Mouse (Mus musculus) neural tube, embryonic 13.5 days (tissue): ENCODE data around the gene Tns1. TPM values are rescaled to one million over a fixed set of nuclear protein-coding genes. Genes with fewer than 3 reads are reported as not detected.
"Not testable (repeated sequence)": the region's sequence is repeated elsewhere in the genome, so short reads cannot be mapped to it uniquely, and the experiment has no call there.

Experiments
- ATAC-seq: fragments of 200-750 bp; cut with Nextera tagmentation; 2 replicates; pipeline ENCODE4 v1.8.0; 2017; ENCODE audit warnings: low read depth, mild to moderate bottlenecking, moderate TSS enrichment, moderate library complexity
- H3K27ac ChIP-seq: fragments of 300-500 bp; sonication (generic); replicated peaks from 2 replicates; pipeline ENCODE4 v1.5.1; 2015; ENCODE audit warnings: moderate library complexity, mild to moderate bottlenecking, inconsistent platforms
- H3K27me3 ChIP-seq: fragments of 300-500 bp; sonication (generic); 2 replicates; pipeline ENCODE4 v1.6.1; 2015; ENCODE audit warnings: mild to moderate bottlenecking, inconsistent platforms
- H3K36me3 ChIP-seq: fragments of 300-500 bp; sonication (generic); 2 replicates; pipeline ENCODE4 v1.6.1; 2015; ENCODE audit warnings: mild to moderate bottlenecking, inconsistent platforms
- H3K4me1 ChIP-seq: fragments of 300-500 bp; sonication (generic); replicated peaks from 2 replicates; pipeline ENCODE4 v1.6.1; 2015; ENCODE audit warnings: inconsistent platforms
- H3K4me2 ChIP-seq: fragments of 300-500 bp; sonication (generic); 2 replicates; pipeline ENCODE4 v1.6.1; 2015; ENCODE audit warnings: inconsistent platforms, mild to moderate bottlenecking, moderate library complexity
- H3K4me3 ChIP-seq: fragments of 300-500 bp; sonication (generic); 2 replicates; pipeline ENCODE4 v1.5.1; 2015; ENCODE audit warnings: mild to moderate bottlenecking, inconsistent platforms
- H3K9ac ChIP-seq: fragments of 300-500 bp; sonication (generic); 2 replicates; pipeline ENCODE4 v1.6.1; 2015; ENCODE audit warnings: moderate library complexity, mild to moderate bottlenecking, inconsistent platforms
- H3K9me3 ChIP-seq: fragments of 300-500 bp; sonication (generic); 2 replicates; pipeline ENCODE4 v1.6.1; 2016; ENCODE audit warnings: inconsistent platforms
- WGBS: fragments of 180-500 bp; shearing (Covaris S2); methylation state at CpG from one replicate; pipeline ENCODE4 v1.1.7; 2015; 5-methylcytosine and 5-hydroxymethylcytosine counted together
- polyA plus RNA-seq: library from polyadenylated mRNA; unstranded; fragments of >200 nt; fragmentation: Nextera tagmentation; extraction: Ambion mirVana; gene quantifications from 2 replicates; pipeline ENCODE4 v1.2.1, GENCODE M21; 2015

The Tns1 gene
- polyA plus RNA-seq, result 15.8 and 17.0 TPM in 2 replicates

- Histone ChIP-seq H3K9ac (peak within 1 kb of the TSS; percentile 67), H3K27me3 (peaks cover 29% of the 10 kb centered on the region), H3K4me3 (peak within 1 kb of the TSS; percentile 45), H3K27ac (no peak within 1 kb of the TSS), H3K4me2 (peak within 1 kb of the TSS; percentile 70), H3K4me1 (peaks cover 33% of the 10 kb centered on the region), H3K9me3 (no peaks in the 10 kb centered on the region), H3K36me3 (no peaks in the 10 kb centered on the region)
- ATAC-seq, result peak; percentile 38
- 2% methylated on average over 68 of the region's 84 CpGs for WGBS
Measured at GRCm38 (mm10) chr1:74124021-74124981, at the start of gene Tns1. Tns1 (minus strand) TSS chr1:74124449.

DNA sequence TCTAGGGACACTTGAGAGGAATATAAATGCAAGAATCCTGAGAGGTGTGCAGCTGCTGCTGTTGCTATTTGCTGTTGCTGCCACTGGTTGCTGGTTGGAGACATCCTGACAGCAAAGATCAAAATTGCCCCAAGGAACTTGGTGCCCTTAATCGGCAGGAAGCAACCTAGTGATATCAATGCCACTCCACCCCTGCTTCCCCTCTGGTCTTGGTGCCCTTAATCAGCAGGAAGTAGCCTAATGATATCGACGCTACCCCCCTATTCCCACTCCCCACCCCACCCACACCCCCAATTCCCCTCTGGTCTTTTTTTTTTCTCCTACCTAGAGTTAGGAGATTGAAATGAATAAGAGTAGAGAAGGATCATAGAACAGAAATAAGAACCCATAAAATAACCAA, 48.5 kb upstream of the Tns1 start:
- no peak overlapping the region for H3K4me3 ChIP-seq
- no peak overlapping the region for H3K27ac ChIP-seq
- no peak overlapping the region for H3K9ac ChIP-seq
- ATAC-seq, result no peak
- no peaks in the 10 kb centered on the region for H3K27me3 ChIP-seq
- no peak overlapping the region for H3K4me2 ChIP-seq
- no peaks in the 10 kb centered on the region for H3K9me3 ChIP-seq
- no peaks in the 10 kb centered on the region for H3K36me3 ChIP-seq
- no peaks in the 10 kb centered on the region for H3K4me1 ChIP-seq
- WGBS, result 88% methylated on average over 3 of the region's 3 CpGs

DNA sequence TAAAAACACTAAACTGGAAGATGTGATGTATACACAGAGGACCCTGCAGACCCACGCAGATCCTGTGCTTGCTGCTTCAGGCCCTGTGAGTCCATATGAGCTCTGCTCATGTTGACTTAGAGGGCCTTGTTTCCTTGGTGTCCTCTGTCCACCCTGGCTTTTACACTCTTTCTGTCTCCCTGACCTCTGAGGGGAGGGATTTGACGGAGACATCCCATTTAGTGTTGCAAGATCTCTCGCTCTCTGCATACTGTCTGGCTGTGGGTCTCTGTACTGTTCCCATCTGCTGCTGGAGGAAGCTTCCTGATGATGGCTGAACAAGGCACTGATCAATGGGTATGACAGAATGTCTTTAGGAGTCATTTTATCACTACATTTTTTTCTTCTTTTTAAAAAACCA, 45.5 kb upstream of the Tns1 start:
- H3K27ac ChIP-seq, result no peak overlapping the region
- H3K9me3 ChIP-seq, result no peaks in the 10 kb centered on the region
- no peaks in the 10 kb centered on the region for H3K36me3 ChIP-seq
- H3K4me2 ChIP-seq, result no peak overlapping the region
- no peak overlapping the region for H3K4me3 ChIP-seq
- H3K9ac ChIP-seq, result no peak overlapping the region
- no peaks in the 10 kb centered on the region for H3K4me1 ChIP-seq
- no peak for ATAC-seq
- WGBS, result 82% methylated on average over 3 of the region's 3 CpGs
- H3K27me3 ChIP-seq, result no peaks in the 10 kb centered on the region

- Histone ChIP-seq H3K36me3 (no peaks in the 10 kb centered on the region), H3K4me2 (no peak overlapping the region), H3K27me3 (no peaks in the 10 kb centered on the region), H3K9me3 (no peaks in the 10 kb centered on the region), H3K9ac (no peak overlapping the region), H3K27ac (no peak overlapping the region), H3K4me1 (no peaks in the 10 kb centered on the region), H3K4me3 (no peak overlapping the region)
- ATAC-seq, result no peak
- 84% methylated on average over 5 of the region's 5 CpGs for WGBS
Measured at GRCm38 (mm10) chr1:74167136-74167535, 42.9 kb upstream of the Tns1 start.

GRCm38 (mm10) chr1:74160036-74160435, 35.8 kb upstream of the Tns1 start:
- Histone ChIP-seq H3K9me3 (no peaks in the 10 kb centered on the region), H3K27ac (no peak overlapping the region), H3K36me3 (no peaks in the 10 kb centered on the region), H3K27me3 (no peaks in the 10 kb centered on the region), H3K9ac (no peak overlapping the region), H3K4me2 (no peak overlapping the region), H3K4me1 (no peaks in the 10 kb centered on the region), H3K4me3 (no peak overlapping the region)
- 76% methylated on average over 2 of the region's 2 CpGs for WGBS
- no peak for ATAC-seq

- not testable (repeated sequence) for H3K4me3 ChIP-seq, H3K9ac ChIP-seq, ATAC-seq, H3K9me3 ChIP-seq, H3K27ac ChIP-seq, H3K27me3 ChIP-seq, H3K36me3 ChIP-seq, H3K4me2 ChIP-seq, H3K4me1 ChIP-seq
- 79% methylated on average over 5 of the region's 5 CpGs for WGBS
Measured at GRCm38 (mm10) chr1:74159613-74160012, 35.4 kb upstream of the Tns1 start.

GRCm38 (mm10) chr1:74156381-74156910, 32.2 kb upstream of the Tns1 start:
- H3K27me3 ChIP-seq, result no peaks in the 10 kb centered on the region
- no peak overlapping the region for H3K4me2 ChIP-seq
- H3K4me1 ChIP-seq, result no peaks in the 10 kb centered on the region
- H3K9ac ChIP-seq, result no peak overlapping the region
- 80% methylated on average over 14 of the region's 14 CpGs for WGBS
- no peak for ATAC-seq
- no peak overlapping the region for H3K27ac ChIP-seq
- H3K9me3 ChIP-seq, result no peaks in the 10 kb centered on the region
- H3K4me3 ChIP-seq, result no peak overlapping the region
- no peaks in the 10 kb centered on the region for H3K36me3 ChIP-seq

DNA sequence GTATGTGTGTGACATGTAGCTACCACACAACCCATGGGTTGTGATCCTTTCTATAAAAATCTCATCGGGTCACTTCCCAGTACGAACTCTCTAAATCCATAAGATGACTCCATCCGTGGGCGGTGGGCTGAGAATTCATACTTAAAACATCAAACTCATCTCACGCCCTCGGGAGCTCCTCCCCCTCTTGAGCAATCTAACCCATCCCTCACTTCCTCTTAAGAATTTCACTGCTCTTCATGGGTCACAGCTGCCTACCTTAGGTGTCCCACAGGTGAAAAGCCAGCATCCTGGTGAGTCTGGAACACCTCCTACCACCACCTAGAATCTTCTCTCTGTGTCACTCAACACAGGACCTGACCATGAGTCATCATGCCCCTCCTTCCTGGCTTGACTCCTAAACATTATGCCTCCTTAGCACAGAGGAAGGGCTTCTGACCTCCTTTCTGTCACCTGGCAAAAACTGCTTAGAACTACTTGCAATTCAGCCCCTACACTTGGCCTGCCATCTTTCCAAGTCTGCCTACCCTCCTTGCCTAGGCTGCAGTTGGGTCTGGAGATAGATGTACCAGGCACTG, 31.3 kb upstream of the Tns1 start:
- H3K27me3 ChIP-seq, result no peaks in the 10 kb centered on the region
- no peak overlapping the region for H3K9ac ChIP-seq
- no peaks in the 10 kb centered on the region for H3K4me1 ChIP-seq
- ATAC-seq, result no peak
- no peaks in the 10 kb centered on the region for H3K9me3 ChIP-seq
- H3K36me3 ChIP-seq, result no peaks in the 10 kb centered on the region
- WGBS, result 90% methylated on average over 6 of the region's 6 CpGs
- H3K4me2 ChIP-seq, result no peak overlapping the region
- H3K27ac ChIP-seq, result no peak overlapping the region
- H3K4me3 ChIP-seq, result no peak overlapping the region

DNA sequence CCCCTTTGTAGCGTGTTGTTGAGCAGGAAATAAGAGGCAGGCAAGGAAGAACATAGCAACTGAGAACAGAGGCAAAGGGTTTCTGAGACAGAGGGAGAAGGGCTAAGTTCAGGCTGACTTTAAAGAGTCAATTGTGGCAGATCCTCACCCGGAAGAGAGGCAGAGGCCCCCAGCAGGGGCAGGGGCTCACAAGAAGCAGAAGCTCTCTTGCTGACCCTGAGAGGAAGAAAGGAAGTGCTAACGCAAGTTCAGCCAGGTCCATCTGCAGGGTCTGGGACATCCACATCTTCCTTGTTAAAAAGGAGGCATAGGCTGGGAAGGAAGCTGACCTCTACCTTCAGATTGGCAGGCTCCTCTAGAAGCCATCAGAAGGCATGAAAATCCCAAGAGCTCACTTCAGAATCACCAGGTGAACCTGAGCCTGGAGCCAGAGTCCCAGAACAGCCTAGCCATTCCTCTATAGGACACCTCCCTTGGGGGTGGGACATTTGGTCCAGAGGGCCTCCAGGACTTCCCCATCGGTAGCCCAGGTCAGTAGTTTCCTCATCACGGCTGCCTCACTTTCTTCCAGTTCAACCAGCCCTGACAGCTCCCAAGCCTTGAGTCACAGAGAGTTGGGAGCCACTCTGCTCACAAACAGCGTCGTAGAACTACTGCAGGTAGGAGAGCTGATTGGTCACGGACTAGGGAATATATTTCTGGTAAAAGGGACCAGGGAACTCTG, 29.4 kb upstream of the Tns1 start, which contains the start of gene Cxcr2:
TSS of gene Cxcr2 (plus strand) at position 529 of the 724 bp plus-strand sequence.
- Histone ChIP-seq H3K4me2 (no peak within 1 kb of the TSS), H3K36me3 (no peaks in the 10 kb centered on the region), H3K27me3 (no peaks in the 10 kb centered on the region), H3K9me3 (no peaks in the 10 kb centered on the region), H3K4me1 (no peaks in the 10 kb centered on the region), H3K27ac (no peak within 1 kb of the TSS), H3K4me3 (no peak within 1 kb of the TSS), H3K9ac (no peak within 1 kb of the TSS)
- 75% methylated on average over 8 of the region's 8 CpGs for WGBS
- no peak for ATAC-seq

- Histone ChIP-seq H3K4me2 (no peak overlapping the region), H3K4me3 (no peak overlapping the region), H3K9ac (no peak overlapping the region), H3K4me1 (no peaks in the 10 kb centered on the region), H3K27me3 (no peaks in the 10 kb centered on the region), H3K27ac (no peak overlapping the region), H3K36me3 (no peaks in the 10 kb centered on the region), H3K9me3 (no peaks in the 10 kb centered on the region)
- ATAC-seq, result no peak
- 83% methylated on average over 3 of the region's 3 CpGs for WGBS
Measured at GRCm38 (mm10) chr1:74151091-74151490, 26.8 kb upstream of the Tns1 start.

DNA sequence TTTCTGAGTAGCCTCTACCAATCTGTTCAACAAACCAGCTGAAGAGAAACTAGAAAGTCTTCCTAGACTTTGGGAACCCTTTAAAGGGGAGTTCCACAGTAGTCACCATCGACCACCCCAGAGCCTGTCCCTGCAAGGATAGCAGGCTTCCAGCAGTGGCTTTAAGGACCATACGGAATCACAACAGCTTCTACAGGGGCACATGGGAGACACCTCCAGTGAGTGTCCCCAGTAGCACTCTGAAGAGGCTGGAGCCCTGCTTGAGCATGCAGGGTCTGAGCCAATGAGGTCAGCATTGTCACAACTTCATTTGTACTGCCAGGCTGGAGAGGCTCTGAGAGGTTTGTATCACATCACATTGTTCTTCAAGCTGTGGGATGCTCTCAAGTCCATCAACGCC, 25.9 kb upstream of the Tns1 start:
- 84% methylated on average over 3 of the region's 3 CpGs for WGBS
- no peak overlapping the region for H3K9ac ChIP-seq
- H3K4me1 ChIP-seq, result no peaks in the 10 kb centered on the region
- H3K36me3 ChIP-seq, result no peaks in the 10 kb centered on the region
- no peak for ATAC-seq
- no peaks in the 10 kb centered on the region for H3K27me3 ChIP-seq
- H3K9me3 ChIP-seq, result no peaks in the 10 kb centered on the region
- H3K4me2 ChIP-seq, result no peak overlapping the region
- H3K27ac ChIP-seq, result no peak overlapping the region
- no peak overlapping the region for H3K4me3 ChIP-seq
